Mouse (Mus musculus) embryonic facial prominence, embryonic 15.5 days (tissue): ENCODE measurements around the gene Prss36. TPM values are rescaled to one million over a fixed set of nuclear protein-coding genes. Genes with fewer than 3 reads are reported as not detected.

Experiments
- ATAC-seq: fragments of 200-750 bp; cut with Nextera tagmentation; 2 replicates; pipeline ENCODE4 v1.8.0; 2017; ENCODE audit warnings: low read depth, moderate TSS enrichment; ENCODE audit not compliant: insufficient number of reproducible peaks, low FRiP score, low TSS enrichment
- H3K27ac ChIP-seq: fragments of 300-500 bp; sonication (generic); replicated peaks from 2 replicates; pipeline ENCODE4 v1.5.1; 2015; ENCODE audit warnings: mild to moderate bottlenecking, inconsistent platforms
- H3K27me3 ChIP-seq: fragments of 300-500 bp; sonication (generic); 2 replicates; pipeline ENCODE4 v1.6.1; 2015; ENCODE audit warnings: inconsistent platforms
- H3K36me3 ChIP-seq: fragments of 300-500 bp; sonication (generic); 2 replicates; pipeline ENCODE4 v1.6.1; 2015; ENCODE audit warnings: mild to moderate bottlenecking, inconsistent platforms
- H3K4me1 ChIP-seq: fragments of 300-500 bp; sonication (generic); 2 replicates; pipeline ENCODE4 v1.6.1; 2015; ENCODE audit warnings: inconsistent platforms
- H3K4me2 ChIP-seq: fragments of 300-500 bp; sonication (generic); replicated peaks from 2 replicates; pipeline ENCODE4 v1.6.1; 2015; ENCODE audit warnings: mild to moderate bottlenecking, inconsistent platforms
- H3K4me3 ChIP-seq: fragments of 300-500 bp; sonication (generic); replicated peaks from 2 replicates; pipeline ENCODE4 v1.5.1; 2015; ENCODE audit warnings: mild to moderate bottlenecking, inconsistent platforms
- H3K9ac ChIP-seq: fragments of 300-500 bp; sonication (generic); 2 replicates; pipeline ENCODE4 v1.6.1; 2015; ENCODE audit warnings: inconsistent platforms
- H3K9me3 ChIP-seq: fragments of 300-500 bp; sonication (generic); replicated peaks from 2 replicates; pipeline ENCODE4 v1.6.1; 2016; ENCODE audit warnings: inconsistent platforms
- WGBS: fragments of 180-500 bp; shearing (Covaris S2); methylation state at CpG from one replicate; pipeline ENCODE4 v1.1.7; 2015; 5-methylcytosine and 5-hydroxymethylcytosine counted together
- polyA plus RNA-seq: library from polyadenylated mRNA; unstranded; fragments of >200 nt; fragmentation: Nextera tagmentation; extraction: Ambion mirVana; gene quantifications from 2 replicates; pipeline ENCODE4 v1.2.1, GENCODE M21; 2015

Gene Prss36
- polyA plus RNA-seq, 1 experiment from 2014 or later = 12.1 TPM

DNA sequence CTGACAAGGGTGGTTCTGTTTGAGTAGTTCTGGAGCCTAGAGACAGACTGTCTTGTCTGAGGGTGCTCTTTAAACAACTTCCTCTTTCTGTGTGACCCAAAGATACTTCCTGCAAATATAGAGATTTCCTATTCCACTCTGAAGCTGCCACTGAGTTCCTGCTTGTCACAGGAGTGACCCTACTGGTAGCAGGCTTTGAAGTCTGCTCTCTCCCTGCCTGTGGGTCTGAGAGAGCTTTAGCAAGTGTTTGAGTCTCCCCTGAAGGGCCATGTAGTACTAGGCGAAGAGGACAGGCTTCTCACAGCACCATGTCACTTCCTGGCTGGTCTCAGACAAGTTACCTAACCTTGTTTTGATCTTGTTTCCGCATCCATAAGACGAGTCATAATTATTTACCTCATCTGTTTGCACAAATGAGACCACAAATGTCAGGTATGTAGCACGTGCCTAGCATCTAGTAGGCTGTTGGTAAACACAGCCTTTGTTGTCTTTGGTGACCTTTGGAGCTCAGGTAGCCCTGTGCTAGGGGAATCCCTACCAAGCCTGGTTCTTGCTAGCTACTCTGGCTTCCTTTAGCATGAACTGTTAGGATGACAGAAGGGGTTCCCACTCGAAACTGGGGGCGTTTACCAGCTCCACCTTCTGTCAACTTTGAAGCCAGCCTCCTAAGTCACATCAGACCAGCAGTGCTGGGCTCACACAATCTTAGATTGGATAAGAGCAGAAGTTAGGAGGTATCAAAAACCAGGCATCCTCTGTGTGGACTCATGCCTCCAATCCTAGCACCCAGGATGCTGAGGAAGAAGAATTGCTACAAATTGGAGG is 23.9 kb downstream of the Prss36 start:
- H3K27me3 ChIP-seq = peaks cover under 1% of the 10 kb centered on the region; the same call in 1 of the 2 replicates
- H3K9me3 ChIP-seq = no peaks in the 10 kb centered on the region
- H3K36me3 ChIP-seq = peaks cover 56% of the 10 kb centered on the region
- no peak overlapping the region; the same call in 1 of the 2 replicates for H3K27ac ChIP-seq
- H3K9ac ChIP-seq = no peak overlapping the region
- no peak overlapping the region for H3K4me2 ChIP-seq
- 0 out of 2 replicates have a peak, but pooled peaks cover 4% of the 10 kb centered on the region for H3K4me1 ChIP-seq
- no peak for ATAC-seq
- 75% methylated on average over 6 of the region's 6 CpGs for WGBS
- H3K4me3 ChIP-seq = no peak overlapping the region

DNA sequence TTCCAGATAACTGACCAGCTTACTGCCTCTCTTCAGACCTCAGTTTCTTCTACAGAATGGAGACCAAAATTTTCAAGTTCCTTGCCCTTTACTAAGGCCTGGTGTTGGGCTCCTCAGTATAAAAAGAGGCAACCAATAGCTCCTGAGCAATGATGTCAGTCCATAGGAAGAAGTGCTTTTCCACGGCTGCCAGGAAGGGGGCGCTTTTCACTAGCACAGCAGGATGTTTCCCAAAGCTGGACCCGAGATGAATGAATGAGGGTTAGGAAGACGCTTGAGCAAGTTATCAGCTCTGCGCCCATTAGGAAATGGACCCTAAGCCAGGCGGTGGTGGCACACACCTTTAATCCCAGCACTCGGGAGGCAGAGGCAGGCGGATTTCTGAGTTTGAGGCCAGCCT is 25.0 kb downstream of the Prss36 start:
- Histone ChIP-seq H3K4me2 (no peak overlapping the region), H3K9ac (no peak overlapping the region), H3K27me3 (no peaks in the 10 kb centered on the region), H3K36me3 (peaks cover 65% of the 10 kb centered on the region), H3K4me1 (0 out of 2 replicates have a peak, but pooled peaks cover 4% of the 10 kb centered on the region), H3K27ac (no peak overlapping the region), H3K4me3 (no peak overlapping the region), H3K9me3 (no peaks in the 10 kb centered on the region)
- 60% methylated on average over 8 of the region's 8 CpGs for WGBS
- ATAC-seq = no peak

- H3K4me1 ChIP-seq = no peaks in the 10 kb centered on the region
- no peak overlapping the region for H3K27ac ChIP-seq
- H3K36me3 ChIP-seq = peaks cover 67% of the 10 kb centered on the region
- H3K4me2 ChIP-seq = no peak overlapping the region
- WGBS = 69% methylated on average over 7 of the region's 7 CpGs
- no peak overlapping the region for H3K4me3 ChIP-seq
- ATAC-seq = no peak
- H3K9ac ChIP-seq = no peak overlapping the region
- no peaks in the 10 kb centered on the region for H3K9me3 ChIP-seq
- no peaks in the 10 kb centered on the region for H3K27me3 ChIP-seq
Measured at GRCm38 (mm10) chr7:127919290-127919689, 27.2 kb downstream of the Prss36 start.

GRCm38 (mm10) chr7:127918203-127918602 is 28.3 kb downstream of the Prss36 start:
- peaks cover 58% of the 10 kb centered on the region for H3K36me3 ChIP-seq
- ATAC-seq = no peak

GRCm38 (mm10) chr7:127915293-127915692 is 31.2 kb downstream of the Prss36 start:
- Histone ChIP-seq H3K27me3 (no peaks in the 10 kb centered on the region), H3K4me3 (no peak overlapping the region), H3K4me2 (no peak overlapping the region), H3K36me3 (peaks cover 38% of the 10 kb centered on the region), H3K4me1 (peaks cover 14% of the 10 kb centered on the region), H3K9ac (no peak overlapping the region), H3K9me3 (no peaks in the 10 kb centered on the region), H3K27ac (no peak overlapping the region)
- 81% methylated on average over 12 of the region's 12 CpGs for WGBS
- ATAC-seq = no peak

More at GRCm38 (mm10) chr7:127918203-127918602, 28.3 kb downstream of the Prss36 start:
- Histone ChIP-seq H3K4me1 (peaks cover 3% of the 10 kb centered on the region), H3K4me2 (no peak overlapping the region), H3K9me3 (no peaks in the 10 kb centered on the region), H3K27ac (no peak overlapping the region), H3K27me3 (no peaks in the 10 kb centered on the region), H3K9ac (no peak overlapping the region), H3K4me3 (no peak overlapping the region)
- WGBS = 45% methylated on average over 3 of the region's 3 CpGs

DNA sequence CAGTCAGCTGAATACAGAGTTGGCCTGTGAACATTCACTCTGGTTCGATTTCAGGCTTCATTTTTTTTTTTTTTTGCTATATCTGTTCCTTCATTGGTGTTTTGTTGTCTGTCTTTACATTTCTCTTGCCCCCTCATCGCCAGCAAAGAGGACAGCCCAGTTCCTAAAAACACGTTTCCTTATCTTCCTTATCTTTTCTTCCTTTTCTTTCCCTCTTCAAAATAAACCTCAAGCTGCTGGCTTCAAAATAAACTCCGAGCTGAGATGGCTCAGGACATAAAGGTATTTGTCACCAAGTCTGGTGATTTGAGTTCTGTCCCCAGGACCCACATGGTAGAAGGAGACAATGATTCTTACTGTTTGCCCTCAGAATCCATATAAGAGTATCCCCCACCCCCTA is 33.6 kb downstream of the Prss36 start:
- Histone ChIP-seq H3K4me2 (peak overlapping the region; percentile 61), H3K4me1 (peaks cover 14% of the 10 kb centered on the region), H3K4me3 (peak overlapping the region; percentile 94), H3K27me3 (no peaks in the 10 kb centered on the region), H3K27ac (peak overlapping the region; percentile 92; the same call in 1 of the 2 replicates), H3K9me3 (no peaks in the 10 kb centered on the region), H3K9ac (peak overlapping the region; percentile 72; the same call in 1 of the 2 replicates), H3K36me3 (peaks cover 44% of the 10 kb centered on the region)
- 15% methylated on average over 4 of the region's 4 CpGs for WGBS
- ATAC-seq = no peak

DNA sequence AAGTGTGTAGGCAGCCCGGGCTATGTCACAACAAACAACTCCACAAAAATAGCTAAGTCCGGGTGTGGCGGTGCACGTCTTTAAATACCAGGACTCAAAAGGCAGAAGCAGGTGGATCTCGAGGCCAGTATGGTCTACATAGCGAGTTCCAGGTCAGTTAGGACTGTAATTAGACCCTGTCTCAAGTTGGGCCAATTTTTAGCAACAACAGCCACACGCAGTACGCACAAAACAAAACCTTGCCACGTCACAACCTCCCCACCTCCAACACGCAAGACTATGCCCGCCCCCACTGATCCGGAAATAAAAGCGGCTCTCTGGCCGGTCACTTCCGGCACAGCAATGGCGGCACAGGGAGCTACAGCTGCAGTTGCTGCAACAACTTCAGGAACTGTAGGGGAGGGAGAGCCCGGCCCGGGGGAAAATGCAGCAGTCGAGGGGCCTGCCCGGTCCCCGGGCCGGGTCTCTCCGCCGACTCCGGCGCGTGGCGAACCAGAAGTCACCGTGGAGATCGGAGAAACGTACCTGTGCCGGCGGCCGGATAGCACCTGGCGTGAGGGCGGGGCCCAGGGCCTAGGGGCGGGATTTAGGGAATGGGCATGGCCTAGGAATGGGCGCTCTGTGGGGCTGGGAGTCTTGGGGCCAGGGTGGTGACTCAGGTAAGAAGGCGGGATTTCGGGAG is 34.2 kb downstream of the Prss36 start, which contains the start of gene Kat8:
TSS of gene Kat8 (plus strand) at position 327 of the 682 bp plus-strand sequence.
- H3K4me3 ChIP-seq = peak within 1 kb of the TSS; percentile 94
- H3K4me1 ChIP-seq = peaks cover 14% of the 10 kb centered on the region
- peak within 1 kb of the TSS; percentile 72 for H3K9ac ChIP-seq
- 1% methylated on average over 40 of the region's 40 CpGs for WGBS
- H3K27ac ChIP-seq = peak within 1 kb of the TSS; percentile 92
- peaks cover 47% of the 10 kb centered on the region for H3K36me3 ChIP-seq
- H3K4me2 ChIP-seq = peak within 1 kb of the TSS; percentile 61
- ATAC-seq = peak; percentile 92
- H3K27me3 ChIP-seq = no peaks in the 10 kb centered on the region
- H3K9me3 ChIP-seq = no peaks in the 10 kb centered on the region

DNA sequence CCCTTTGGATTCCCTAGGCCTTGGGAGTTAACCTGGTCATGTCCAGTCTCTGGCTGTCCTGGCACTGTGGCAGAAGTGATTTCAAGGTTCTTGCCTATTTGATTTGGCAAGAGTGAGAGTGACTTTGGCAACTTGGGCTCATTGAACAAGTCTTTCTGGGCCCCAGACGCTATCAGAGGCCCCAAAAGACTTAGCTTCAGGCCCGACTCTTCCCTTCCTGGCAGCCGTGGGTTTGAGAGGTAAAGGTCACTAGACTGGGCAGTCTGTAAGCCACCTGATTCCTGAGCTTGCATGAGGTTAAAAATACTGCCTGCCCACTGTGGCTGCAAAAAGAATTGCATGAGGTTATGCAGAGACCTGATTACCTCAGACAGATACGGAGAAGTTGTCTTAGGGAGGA is 37.9 kb downstream of the Prss36 start:
- Histone ChIP-seq H3K9me3 (no peaks in the 10 kb centered on the region), H3K4me3 (no peak overlapping the region), H3K9ac (no peak overlapping the region), H3K27me3 (no peaks in the 10 kb centered on the region), H3K4me1 (peaks cover 27% of the 10 kb centered on the region), H3K4me2 (no peak overlapping the region), H3K36me3 (peaks cover 44% of the 10 kb centered on the region), H3K27ac (no peak overlapping the region)
- ATAC-seq = no peak
- 89% methylated on average over 4 of the region's 4 CpGs for WGBS

GRCm38 (mm10) chr7:127907939-127908338 is 38.6 kb downstream of the Prss36 start:
- Histone ChIP-seq H3K9ac (no peak overlapping the region), H3K27ac (no peak overlapping the region), H3K4me1 (peaks cover 22% of the 10 kb centered on the region), H3K4me3 (no peak overlapping the region), H3K4me2 (no peak overlapping the region), H3K36me3 (peaks cover 44% of the 10 kb centered on the region), H3K27me3 (no peaks in the 10 kb centered on the region), H3K9me3 (no peaks in the 10 kb centered on the region)
- WGBS = 96% methylated on average over 12 of the region's 12 CpGs
- no peak for ATAC-seq

DNA sequence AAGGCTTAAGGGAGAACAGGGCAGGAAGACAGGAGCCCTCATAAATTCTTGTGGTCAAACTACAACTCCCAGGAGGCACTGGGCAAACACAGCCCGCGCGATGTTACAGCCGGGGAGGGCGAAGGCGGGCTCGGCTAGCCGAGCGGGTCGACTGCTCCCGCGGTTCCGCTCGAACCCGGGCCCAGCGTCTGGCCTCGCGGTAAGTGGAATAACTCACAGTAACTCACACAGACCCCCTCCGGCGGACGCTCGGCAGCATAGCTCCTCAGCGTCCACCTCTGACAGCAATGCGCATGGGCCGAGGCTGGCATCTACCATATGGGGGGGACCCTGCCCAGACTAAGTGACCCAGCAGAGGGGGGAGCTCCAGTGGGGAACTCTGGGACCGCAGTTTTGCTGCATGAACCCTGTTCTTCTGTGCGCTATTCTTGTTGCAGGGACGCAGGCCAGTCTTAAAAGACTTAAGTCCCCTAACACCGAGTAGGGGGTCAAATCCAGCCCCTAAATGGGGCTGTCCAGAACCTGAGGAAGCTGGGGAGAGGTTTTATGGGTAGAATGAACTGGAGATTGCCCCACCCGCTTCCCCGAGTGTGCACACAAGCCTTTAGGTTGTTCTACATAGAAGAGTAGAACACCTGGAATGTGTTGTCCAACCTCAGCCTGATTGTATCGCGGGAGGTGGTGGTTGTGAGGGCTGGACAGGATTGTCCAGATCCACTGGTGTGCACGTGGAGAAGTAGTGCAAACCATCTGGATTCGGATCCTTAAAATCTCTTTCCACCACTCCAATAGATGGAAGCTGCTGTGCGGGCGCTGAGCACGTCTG is 42.3 kb downstream of the Prss36 start, which contains the start of gene Bckdk:
TSS of gene Bckdk (plus strand) at position 112 of the 826 bp plus-strand sequence.
- 4% methylated on average over 38 of the region's 38 CpGs for WGBS
- H3K27me3 ChIP-seq = no peaks in the 10 kb centered on the region
- H3K4me1 ChIP-seq = peaks cover 13% of the 10 kb centered on the region
- H3K4me3 ChIP-seq = peak within 1 kb of the TSS; percentile 78
- peak; percentile 90 for ATAC-seq
- H3K4me2 ChIP-seq = peak within 1 kb of the TSS; percentile 83
- H3K27ac ChIP-seq = peak within 1 kb of the TSS; percentile 92
- H3K9ac ChIP-seq = peak within 1 kb of the TSS; percentile 90
- peaks cover 43% of the 10 kb centered on the region for H3K36me3 ChIP-seq
- H3K9me3 ChIP-seq = no peaks in the 10 kb centered on the region
